Mouse (Mus musculus): ENCODE measurements around the gene Cphx3. TPM values are rescaled to one million over a fixed set of nuclear protein-coding genes. Genes with fewer than 3 reads are reported as not detected.
"Not testable (repeated sequence)": the region's sequence is repeated elsewhere in the genome, so short reads cannot be mapped to it uniquely, and the experiment has no call there.

The Cphx3 gene
- not detected in 2 replicates for total RNA-seq (2015; ENCODE audit: low replicate concordance)
- total RNA-seq (2017; ENCODE audit: low replicate concordance): not detected in 2 replicates

DNA sequence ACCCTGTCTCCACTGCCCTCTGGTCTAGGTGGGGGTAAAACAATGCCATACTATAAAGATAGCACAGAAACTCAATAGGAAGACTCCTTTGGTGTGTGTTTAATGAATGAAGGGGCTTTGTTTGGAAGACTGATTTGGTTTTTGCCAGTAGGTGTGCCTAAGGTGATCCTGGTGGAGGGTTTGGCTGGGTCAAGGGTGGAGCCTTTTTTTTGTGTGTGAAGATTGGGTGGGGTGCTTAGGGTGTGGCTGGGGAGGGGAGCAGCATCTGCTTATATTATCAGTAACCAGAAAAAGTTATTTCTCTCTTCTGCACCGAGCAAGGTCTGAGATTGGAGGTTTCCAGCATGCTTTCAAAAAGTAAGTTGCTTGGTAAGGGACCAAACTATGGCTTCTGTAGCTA lies at the start of gene Cphx3:
TSS of gene Cphx3 (plus strand) at position 301 of the 400 bp plus-strand sequence.
- ATAC-seq (replicated peaks; ENCODE audit: low FRiP score, poor library complexity, severe bottlenecking): not testable (repeated sequence)

DNA sequence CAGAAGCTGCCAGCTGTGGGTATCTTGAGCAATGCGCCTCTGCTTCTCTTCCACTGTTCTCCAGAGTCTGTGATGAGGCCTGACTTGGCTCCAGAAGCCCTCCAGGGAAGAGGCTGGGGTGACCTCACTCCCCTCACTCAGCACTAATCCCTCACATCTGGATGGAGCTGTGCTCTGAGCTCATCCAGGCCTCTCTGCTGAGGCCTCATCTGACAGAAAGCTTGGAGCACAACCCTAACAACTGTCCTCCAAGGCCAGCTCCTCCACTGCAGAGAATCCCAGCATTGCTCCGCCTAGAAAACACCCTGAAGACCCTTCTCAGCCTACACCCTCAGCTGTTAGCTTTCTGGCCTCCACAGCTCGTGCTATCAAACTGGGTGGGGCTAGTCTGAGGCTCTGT lies 47.7 kb upstream of the Cphx3 start:
- not testable (repeated sequence) for ATAC-seq (replicated peaks; ENCODE audit: low FRiP score, poor library complexity, severe bottlenecking)

DNA sequence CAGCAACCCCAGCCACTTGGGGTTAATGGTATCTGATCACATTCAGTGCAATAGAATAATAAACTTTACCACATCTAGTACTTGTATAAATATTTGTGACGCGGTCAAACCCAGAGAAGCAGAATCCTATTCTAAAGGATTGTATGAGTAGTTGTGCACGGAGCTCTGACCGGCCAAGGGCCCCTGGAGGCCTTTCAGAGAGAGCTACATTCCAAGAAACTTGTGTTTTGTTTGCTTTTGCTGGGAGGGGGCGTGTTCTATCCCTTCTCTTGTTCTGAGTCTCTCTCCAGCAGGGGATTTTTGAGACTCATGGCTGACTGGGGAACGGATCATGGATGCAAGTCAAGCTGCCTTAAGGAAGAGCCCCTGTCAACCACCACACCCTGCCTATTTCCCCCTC lies 46.7 kb upstream of the Cphx3 start:
- not testable (repeated sequence) for ATAC-seq (replicated peaks; ENCODE audit: low FRiP score, poor library complexity, severe bottlenecking)

DNA sequence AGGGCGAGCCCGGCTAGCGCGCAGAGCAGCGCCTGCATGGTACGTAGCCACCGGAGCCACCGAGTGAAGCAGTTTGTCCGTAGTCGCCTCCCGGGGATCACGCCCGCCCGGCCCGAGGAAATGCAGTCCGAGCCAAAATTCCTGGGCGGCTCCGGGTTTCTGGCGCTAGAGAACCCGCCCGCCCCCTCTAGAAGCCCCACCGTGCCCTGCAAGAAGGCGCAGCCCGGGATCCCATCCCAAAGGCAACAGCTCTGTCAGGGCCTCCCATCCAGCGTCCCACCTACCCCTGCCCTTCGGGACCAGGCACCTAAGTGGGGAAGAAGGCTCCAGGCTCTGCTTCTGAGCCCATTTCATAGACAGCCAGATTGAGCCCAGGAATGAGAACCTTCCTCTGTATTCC lies 39.5 kb upstream of the Cphx3 start, which contains the start of gene Gm9780:
TSS of gene Gm9780 (minus strand) at position 101 of the 400 bp plus-strand sequence.
- not testable (repeated sequence) for ATAC-seq (replicated peaks; ENCODE audit: low FRiP score, poor library complexity, severe bottlenecking)

DNA sequence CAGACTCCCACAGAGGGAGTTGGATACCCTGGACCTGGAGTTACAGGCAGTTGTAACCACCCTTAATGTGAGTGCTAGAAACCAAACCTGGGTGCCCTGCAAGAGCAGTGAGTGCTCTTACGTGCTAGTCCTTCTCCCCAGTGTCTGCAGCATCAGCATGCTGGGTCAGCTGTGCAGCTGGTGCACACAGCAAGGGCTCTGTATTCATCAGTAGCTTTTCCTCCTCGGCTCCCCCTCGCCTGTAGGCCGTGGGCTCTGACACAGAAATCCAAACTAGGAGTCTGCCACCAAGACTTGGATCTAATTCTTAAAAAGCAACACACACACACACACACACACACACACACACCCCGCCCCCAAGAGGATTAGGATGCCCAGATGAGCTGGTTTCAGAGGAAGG lies 37.1 kb upstream of the Cphx3 start:
- not testable (repeated sequence) for ATAC-seq (replicated peaks; ENCODE audit: low FRiP score, poor library complexity, severe bottlenecking)

DNA sequence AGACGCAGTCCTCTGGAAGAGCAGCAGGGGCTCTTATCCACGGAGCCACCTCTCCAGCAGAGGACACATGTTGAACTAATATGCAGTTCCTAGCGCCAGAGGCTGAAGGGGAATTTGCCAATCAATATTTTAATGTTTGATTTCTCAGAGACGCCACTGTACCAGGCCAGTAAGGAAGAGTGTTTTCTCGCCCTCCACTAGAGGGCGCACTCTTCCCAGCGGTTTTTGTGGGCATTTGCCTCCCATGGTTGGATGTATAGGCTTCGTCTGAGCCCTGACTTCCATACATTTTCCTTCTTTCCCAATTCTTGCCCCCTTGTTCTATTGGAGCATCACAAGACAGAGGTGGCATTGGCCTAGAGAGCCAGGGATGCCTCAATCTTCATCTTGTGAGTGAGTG lies 35.1 kb upstream of the Cphx3 start:
- ATAC-seq (replicated peaks; ENCODE audit: low FRiP score, poor library complexity, severe bottlenecking): 0 out of 2 replicates have a peak, but pooled peaks have one; percentile 37

DNA sequence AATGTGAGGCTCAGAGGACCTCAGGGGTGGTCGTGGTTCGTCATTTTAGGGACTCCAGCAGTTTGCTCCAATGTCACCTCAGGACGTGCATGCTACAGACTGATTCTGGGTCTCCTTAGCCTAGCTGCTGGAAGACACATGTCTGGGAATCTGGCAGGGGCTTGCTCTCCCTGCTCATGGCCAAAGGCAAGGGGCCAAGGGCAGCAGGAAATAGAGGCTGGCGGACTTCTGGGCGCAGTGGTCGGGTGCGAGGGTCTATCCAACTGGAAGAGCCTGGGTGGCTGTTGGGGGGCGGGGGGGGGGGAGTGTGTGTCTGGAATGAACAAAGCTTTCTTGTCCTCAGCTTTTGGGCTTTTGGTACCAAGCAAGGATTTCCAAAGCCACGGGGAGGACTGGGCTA lies 33.3 kb upstream of the Cphx3 start:
- not testable (repeated sequence) for ATAC-seq (replicated peaks; ENCODE audit: low FRiP score, poor library complexity, severe bottlenecking)

DNA sequence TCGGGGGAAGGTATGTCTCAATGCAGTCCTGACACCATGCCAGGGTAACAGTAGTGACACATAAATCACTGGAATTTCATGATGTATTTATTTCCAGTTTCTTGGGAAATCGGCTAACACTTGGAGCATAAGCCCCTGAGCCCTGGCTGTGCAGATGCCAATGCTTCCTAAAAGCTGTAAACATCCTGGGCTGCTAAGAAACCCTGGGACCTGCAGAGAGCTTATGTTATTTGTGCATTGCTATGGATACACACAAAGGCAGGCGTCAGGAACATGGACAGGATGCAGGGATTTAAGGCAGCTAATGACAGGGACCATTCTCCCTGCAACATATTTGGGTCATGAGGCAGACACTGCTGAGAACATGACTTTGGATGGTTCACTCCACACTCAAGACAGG lies 23.9 kb upstream of the Cphx3 start:
- ATAC-seq (replicated peaks; ENCODE audit: low FRiP score, poor library complexity, severe bottlenecking): not testable (repeated sequence)

DNA sequence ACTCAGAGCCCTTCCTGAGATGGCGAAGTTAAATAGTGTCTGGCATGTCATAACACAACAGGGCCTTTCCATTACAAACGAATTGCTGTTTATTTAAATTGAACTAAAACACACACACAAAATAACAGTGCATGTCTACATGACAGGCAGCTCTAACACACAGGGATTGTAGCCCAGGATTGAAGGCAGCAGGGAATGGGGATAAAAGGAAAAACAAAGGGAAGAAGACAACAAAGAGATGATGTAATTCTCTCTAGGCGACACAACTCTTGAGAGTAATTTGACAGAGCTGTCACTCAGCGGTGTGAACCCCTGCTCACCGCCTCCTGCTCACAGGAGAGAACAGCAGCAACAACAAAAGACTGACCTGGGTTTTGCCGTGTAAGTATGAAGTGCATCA lies 22.7 kb upstream of the Cphx3 start:
- ATAC-seq (replicated peaks; ENCODE audit: low FRiP score, poor library complexity, severe bottlenecking): not testable (repeated sequence)

DNA sequence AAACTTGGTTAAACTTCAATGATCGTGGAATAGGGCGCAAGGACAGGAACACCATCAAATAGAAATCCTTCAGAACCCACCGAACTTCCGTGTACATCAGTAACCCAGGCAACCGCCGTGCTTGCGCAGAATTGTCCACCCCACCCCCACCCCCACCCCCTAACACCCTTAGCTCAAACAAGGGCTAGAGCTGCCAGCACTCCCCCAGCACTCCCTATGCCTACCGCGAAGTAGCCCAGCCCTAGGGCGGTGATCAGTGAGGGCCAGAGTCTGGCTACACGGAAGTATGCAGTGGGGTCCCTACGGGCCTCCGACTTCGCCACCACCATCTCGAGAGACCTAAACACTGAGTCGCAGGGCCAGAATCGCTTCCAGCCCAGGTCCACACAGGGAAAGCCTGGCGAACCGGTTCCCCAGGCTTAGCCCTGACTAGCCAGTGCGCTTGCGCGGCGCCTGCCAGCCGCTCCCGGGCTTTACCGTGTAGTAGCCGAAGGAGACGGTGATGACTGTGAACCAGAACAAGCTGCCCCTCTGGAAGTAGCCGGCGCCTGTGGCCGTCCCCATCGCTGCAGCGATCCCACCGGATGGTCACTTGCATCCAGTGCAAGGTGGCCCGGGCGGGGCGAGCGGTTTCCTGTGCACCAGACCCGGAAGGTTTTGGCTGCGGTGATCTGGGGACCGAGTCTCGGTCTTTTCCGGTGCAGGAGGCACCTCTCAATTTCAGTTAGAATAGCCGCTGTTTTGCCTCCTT lies 15.3 kb upstream of the Cphx3 start:
- peak; percentile 53 for ATAC-seq (replicated peaks; ENCODE audit: low FRiP score, poor library complexity, severe bottlenecking)

DNA sequence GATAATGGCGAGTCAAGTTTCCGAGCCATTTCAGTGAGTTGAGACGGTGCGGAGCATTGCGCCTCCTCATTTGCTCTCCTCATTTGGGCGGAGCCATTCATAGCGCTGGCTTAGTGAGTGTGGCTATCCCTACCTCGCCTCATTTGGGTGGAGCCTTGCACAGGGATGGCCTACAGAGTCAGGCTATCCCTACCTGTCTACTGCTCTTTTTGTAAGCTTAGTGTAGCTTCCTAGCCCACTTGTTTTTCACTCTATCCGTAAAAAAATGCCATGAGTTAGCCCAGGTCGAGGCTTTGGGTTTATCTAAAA lies 14.8 kb upstream of the Cphx3 start, which contains the start of gene Tmem254c:
TSS of gene Tmem254c (minus strand) at position 31 of the 309 bp plus-strand sequence.
- ATAC-seq (replicated peaks; ENCODE audit: low FRiP score, poor library complexity, severe bottlenecking): peak; percentile 93

DNA sequence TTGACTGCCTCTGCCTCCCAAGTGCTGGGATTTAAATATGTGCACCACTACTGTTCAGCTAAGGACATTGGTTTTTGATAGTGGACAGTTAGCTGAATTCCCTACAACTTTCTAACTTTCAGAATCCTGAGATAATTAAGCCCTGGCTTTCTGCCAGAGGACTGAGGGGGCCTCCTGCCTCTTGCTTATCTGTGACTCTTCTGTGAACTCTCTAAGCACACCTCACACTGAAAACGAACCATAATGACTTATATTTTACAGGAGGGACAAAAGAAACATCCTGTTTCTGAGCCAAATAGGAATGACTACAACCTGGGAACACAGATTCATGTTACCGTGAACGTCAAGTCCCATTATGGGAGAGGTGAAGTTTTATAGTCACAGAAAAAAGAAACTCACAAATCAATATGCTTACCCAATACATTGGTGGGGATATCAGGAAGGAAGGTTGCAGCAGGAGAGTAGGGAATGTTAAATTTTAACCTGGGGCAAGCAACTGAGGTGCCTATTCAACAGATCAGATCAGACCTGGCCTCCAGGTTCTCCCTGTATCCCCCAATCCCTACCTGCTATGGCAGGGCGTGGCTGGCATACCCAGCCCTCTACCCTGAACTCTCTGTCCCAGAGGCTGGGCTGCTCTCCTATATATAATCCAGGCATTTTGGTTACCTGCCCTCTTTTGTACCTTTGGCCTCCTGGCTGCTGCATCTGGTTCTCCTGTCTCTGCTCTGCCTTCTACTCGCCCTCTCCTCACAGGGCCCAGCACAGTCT lies 5.3 kb upstream of the Cphx3 start:
- ATAC-seq (replicated peaks; ENCODE audit: low FRiP score, poor library complexity, severe bottlenecking): not testable (repeated sequence)

DNA sequence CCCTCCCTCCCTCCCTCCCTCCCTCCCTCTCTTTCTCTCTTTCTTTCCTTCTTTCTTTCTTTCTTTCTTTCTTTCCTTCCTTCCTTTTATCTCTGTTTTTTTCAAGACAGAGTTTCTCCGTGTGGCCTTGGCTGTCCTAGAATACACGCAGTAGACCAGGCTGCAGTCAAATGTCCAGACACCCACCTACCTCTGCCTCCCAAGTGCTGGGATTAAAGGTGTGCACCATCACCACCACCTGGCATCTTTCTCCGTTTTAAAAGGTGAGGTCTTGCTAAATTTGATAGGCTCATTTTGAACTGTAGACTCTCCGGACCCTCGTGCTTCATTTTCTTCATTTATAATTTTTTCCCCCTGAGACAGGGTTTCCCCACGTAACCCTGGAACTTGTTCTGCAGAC lies 881 bp upstream of the Cphx3 start, which contains the start of gene Cphx2:
TSS of gene Cphx2 (plus strand) at position 301 of the 400 bp plus-strand sequence.
- ATAC-seq (replicated peaks; ENCODE audit: low FRiP score, poor library complexity, severe bottlenecking): not testable (repeated sequence)

DNA sequence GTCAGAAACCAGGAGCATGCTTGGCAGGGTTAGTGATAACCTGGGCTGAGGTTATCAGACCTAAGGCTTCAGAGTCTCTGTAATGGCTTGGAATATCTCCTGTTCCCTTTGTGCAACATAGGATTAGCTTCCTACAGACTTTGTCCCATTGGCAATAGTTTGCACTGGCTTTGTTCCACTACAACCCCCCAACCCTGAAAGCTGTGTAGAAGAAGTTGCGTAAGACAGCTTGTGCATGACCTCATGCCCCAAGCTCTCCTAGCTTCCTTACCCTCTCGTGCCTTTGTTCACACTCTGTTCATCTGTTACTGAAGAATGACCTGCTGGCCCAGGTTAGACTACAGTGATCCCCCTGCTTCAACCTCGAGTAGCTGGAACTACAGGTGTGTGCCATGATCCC lies 15.5 kb downstream of the Cphx3 start:
- not testable (repeated sequence) for ATAC-seq (replicated peaks; ENCODE audit: low FRiP score, poor library complexity, severe bottlenecking)

DNA sequence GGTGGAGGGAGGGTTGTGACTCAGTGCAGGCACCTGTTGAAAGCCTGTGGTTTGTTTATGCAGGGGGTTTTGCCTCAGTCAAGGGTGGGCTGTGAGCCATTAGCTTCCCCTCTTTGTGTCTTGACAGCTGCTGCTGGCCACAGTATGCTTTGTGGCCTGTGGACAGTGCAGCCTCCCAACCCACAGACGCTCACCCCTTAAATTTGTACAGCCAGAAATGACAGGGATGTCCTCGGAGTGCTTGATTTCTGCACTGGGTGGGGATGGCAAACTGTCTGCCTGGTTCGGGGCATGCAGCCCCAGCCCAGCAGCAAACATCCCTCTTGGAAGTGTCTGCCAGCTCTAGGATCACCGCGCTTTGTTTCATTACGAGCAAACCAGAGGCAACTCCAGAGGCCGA lies 36.1 kb downstream of the Cphx3 start, which contains the start of gene Duxbl2:
TSS of gene Duxbl2 (plus strand) at position 200 of the 400 bp plus-strand sequence.
- peak; percentile 53; the same call in 1 of the 2 replicates for ATAC-seq (replicated peaks; ENCODE audit: low FRiP score, poor library complexity, severe bottlenecking)

DNA sequence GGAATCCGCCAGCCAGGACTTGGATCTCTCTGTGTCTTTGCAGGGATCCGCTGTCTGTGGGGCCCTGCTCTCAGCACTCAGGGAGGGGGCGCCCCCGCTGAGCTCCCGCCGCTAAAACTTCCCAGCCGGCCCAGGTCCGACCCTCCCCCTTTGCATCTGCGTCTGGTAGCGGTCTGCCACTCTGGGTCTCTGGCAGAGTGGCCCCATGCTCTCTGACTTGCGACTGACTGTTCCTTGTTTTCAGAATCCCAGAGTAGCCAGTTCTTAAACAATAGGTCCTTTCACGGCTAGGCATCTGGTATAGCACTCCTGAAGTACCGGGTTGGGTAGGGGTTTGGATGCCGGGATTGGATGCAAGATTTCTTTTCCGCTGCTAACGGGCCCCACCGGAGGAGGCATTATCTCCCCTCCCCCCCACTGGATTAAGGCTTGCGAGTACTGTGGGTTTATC lies 36.5 kb downstream of the Cphx3 start:
- ATAC-seq (replicated peaks; ENCODE audit: low FRiP score, poor library complexity, severe bottlenecking): not testable (repeated sequence)

DNA sequence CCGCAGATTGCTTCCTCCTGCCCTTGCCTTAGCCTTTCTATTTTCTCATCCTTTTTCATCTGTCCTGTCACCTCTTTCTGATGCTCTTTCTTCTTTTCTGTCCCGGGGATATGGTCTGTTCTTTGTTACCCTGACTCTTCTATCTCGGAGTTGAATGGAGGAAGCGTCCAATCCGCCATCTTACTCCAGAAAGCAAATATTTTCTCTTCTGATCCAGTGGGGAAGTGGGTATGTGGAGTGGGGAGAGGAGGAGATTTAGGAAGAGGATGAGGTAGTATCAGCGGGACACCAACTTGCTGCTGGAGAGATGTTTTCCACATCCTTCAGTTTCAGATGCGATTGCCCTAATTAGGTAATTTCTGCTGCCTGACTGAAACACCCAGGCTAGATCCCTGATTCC lies 37.0 kb downstream of the Cphx3 start:
- not testable (repeated sequence) for ATAC-seq (replicated peaks; ENCODE audit: low FRiP score, poor library complexity, severe bottlenecking)

DNA sequence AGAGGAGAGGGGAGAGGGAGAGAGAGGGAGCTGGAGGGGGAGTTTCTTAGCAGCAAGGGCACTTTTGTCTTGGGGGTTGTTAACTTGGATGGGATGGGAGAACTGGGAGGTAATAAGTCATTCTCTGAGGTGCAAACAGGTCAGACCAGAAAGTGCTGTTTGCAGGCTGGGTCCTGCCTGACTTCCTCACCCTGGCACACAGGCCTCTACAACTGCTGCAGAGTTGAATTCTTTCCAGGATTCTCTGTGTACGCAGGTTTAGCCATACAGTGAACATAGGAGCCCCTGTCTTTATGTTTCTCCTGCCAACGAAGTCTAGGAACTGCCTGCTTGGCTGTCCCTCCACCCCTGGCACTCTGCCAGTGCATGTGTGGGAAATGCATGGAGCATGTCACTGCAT lies 65.0 kb downstream of the Cphx3 start:
- not testable (repeated sequence) for ATAC-seq (replicated peaks; ENCODE audit: low FRiP score, poor library complexity, severe bottlenecking)

DNA sequence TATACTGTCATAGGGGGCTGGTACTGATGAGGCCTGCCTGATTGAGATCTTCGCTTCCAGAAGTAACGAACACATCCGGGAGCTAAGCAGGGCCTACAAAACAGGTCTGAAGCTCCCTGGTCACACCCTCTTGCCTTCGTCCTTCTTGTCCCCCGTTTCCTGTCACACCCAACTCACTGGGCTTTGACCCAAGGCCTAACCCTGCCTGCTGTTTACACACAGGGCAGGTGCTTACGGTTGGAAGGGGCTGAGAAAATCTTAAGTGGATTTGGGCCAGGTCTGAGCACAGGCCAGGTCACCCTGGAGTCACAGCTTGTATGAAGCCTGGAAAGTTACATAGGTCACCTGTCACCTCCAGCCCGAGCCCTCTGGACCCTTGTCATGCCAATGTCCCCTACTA lies 73.9 kb downstream of the Cphx3 start:
- 0 out of 2 replicates have a peak, but pooled peaks have one; percentile 9 for ATAC-seq (replicated peaks; ENCODE audit: low FRiP score, poor library complexity, severe bottlenecking)

DNA sequence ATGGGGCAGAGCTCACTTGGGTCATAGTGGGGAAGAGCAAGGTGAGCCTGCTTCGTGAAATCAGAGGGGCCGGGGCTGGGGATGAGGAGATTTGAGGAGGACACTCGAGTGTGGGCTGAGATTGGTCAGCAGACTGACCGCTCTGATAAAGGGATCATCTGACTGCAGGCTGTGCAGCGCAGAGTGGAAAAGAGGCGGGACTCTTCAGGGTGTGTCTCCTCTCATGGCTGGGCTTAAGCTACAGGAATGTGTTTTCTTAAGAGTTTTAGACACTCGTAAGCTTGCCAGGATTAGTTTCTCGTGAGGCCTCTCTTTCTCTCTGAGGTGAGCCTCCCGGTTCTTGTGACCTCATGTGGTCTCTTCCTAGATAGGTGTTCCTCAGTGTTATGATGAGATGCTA lies 79.1 kb downstream of the Cphx3 start:
- not testable (repeated sequence) for ATAC-seq (replicated peaks; ENCODE audit: low FRiP score, poor library complexity, severe bottlenecking)

Measured in erythroid progenitor cell, adult 5-6 weeks (primary cell).